Mouse (Mus musculus) regulatory T cell (primary cell): ENCODE data around the gene Prkg1.

Experiments
- in situ Hi-C: fragments of 300-600 bp; cut with MboI, MseI; formaldehyde crosslinking; loops from one replicate; pipeline ENCODE4 v1.15.1; 2025; ENCODE audit warnings: high pct_unique_total_duplicates

Prkg1 gene

GRCm38 (mm10) chr19:31764801-31765340 is at the start of gene Prkg1:
Gene Prkg1 (minus strand): TSS chr19:31765033.
- in situ Hi-C loops = loop anchor here (5.0 to 25.0 kb wide), 2 partner anchors 187 to 928 kb away; no protein-coding TSS in a partner anchor

DNA sequence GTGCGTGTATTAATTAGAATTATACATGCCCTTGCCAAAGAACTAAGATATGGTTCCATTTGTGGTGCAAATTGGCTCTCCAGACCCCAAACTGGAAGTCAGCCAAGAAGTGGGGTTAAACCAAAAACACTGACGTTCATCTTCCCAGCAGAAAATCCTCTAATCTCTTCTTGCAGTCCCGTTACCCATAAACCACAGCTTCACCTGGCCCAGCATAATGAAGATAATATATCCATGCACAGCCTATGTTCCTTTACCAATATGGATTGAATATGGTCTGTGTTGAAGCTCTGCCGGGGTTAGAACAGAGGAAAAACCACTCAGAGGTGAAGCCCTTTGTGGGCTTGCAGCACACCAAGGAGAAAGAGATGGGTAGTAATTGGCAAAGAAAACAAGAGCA is 48.3 kb upstream of the Prkg1 start:
- in situ Hi-C loops = no loop called here

GRCm38 (mm10) chr19:31811371-31811770 is 46.5 kb upstream of the Prkg1 start:
- in situ Hi-C loops = no loop called here

DNA sequence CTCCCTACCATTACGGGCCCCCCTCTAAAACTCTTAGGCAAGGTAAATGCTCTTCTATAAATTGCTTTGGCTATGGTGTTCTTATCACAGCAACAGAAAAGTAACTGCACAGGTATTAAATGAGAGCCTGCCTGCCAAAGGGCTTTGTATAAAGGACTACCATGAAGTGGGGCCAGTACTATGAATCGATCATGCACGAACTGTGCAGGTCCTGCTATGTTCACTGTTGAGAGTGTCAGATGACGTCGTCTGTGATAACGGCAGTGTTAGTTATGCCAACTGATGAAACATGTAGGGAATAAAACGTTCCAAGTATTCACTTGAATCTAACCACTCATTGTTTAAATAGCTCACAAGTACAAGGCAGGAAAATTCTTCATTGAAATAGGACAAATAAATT is 40.6 kb upstream of the Prkg1 start:
- in situ Hi-C loops = no loop called here

DNA sequence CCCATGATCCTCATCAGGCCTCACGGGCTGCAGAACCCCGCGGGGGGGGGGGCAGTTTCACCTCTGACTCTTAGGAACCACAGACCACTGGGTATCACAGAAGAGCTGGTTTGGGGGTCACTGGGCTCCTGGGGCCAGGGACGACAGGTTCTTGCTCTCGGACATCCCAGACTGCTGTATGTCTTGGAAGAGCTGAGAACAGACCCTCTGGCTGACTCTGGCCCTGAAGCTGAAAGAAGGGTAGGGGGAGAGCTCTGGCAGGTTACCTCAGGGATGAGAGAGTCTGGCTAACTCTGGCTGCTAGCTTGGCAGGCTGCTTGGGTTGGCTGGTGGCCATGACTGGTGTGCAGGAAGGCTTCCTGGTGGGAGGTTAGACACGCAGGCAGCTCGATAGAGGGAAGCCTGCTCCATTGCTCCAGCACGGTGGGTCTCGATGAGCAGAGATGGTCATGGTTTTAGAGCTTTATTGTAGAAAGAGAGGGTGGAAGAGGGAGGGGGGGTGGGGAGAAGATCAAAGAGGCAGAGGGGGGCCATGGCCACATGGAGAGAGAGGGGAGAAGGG is 30.7 kb upstream of the Prkg1 start:
- in situ Hi-C loops = no loop called here

DNA sequence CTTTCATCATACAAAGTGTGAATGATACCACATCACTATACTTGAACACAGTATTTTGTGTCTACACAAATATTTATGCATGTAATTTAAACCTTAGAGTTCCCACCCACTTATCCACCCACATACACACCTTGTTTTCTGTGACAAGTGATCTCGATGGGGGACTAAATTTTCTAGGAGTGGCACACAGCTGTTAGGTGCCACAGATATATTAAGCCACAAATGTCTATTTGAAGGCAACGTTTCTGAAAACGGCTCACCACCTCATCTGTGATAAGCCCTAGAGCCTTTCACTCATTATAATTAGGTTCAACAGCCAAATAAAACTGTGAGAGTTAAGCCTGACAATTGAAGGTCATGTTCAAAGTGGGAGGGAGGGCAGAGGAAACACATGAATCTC is 26.9 kb upstream of the Prkg1 start:
- in situ Hi-C loops = no loop called here

- in situ Hi-C loops = no loop called here
These were observed 16.7 kb upstream of the Prkg1 start for GRCm38 (mm10) chr19:31781521-31782018.

DNA sequence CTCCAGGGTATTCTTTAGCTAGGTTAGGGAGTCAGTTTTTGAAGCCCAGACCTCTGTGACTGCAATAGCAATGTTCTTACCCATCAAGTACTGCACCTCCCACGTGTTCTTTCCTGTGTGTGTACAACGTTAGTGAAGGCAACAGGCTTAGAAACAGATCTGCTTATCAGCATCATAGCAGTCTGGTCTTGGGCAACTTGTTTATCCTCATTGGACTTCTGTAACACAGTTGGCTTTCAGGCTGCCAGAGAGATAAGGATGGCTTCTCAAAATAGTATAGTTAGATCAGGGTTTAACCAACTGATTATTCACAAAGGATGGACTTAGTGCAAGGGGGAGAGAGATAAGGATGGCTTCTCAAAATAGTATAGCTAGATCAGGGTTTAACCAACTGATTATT is 16.2 kb upstream of the Prkg1 start:
- in situ Hi-C loops = no loop called here

- in situ Hi-C loops = no loop called here
These were observed 15.4 kb upstream of the Prkg1 start for GRCm38 (mm10) chr19:31780222-31780621.

DNA sequence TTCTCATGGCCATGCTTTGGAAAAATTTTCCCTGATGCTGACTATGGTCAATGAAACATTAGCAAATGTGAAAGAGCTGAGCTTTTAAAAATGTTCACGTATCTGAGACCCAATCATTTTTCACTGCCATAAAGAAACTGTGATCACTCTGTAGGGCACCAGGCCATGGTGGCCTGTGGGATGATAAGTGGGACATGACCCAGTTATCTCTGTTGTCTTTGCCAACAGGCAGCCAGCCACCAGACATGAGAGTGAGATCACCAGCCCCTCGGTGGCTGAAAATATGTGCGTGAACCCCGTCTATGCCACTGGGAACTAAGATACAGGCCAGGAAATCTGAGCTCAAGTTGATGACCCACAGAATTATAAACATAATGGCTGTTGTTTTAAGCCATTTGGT is 14.2 kb upstream of the Prkg1 start:
- in situ Hi-C loops = no loop called here

GRCm38 (mm10) chr19:31767004-31767403 is 2.2 kb upstream of the Prkg1 start:
- in situ Hi-C loops = loop anchor here (25.0 kb wide), 1 partner anchor 930 kb away; no protein-coding TSS in a partner anchor

DNA sequence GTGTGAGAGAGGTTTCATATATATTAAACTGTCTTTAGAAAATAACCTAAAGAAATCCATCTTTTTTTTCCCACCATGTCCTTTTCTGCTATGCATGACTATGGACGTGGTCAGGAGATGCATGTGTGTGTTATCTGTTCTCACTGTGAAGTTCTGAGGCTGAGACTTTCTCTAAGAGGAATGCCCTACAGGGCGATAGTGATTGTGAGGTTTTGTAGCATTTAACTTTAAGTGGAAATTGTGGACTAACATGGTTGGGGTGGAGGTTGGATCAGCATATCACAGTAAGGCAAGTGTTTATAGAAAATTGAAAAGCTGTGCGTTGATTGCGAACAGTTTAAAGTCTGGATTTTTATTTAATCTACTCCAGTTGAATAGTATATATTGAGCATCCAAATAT is 618 bp upstream of the Prkg1 start:
- in situ Hi-C loops = loop anchor here (25.0 kb wide), 1 partner anchor 928 kb away; no protein-coding TSS in a partner anchor

- in situ Hi-C loops = loop anchor here (5.0 to 25.0 kb wide), 2 partner anchors 188 to 927 kb away; no protein-coding TSS in a partner anchor
These were observed 657 bp downstream of the Prkg1 start for GRCm38 (mm10) chr19:31763951-31764800.

DNA sequence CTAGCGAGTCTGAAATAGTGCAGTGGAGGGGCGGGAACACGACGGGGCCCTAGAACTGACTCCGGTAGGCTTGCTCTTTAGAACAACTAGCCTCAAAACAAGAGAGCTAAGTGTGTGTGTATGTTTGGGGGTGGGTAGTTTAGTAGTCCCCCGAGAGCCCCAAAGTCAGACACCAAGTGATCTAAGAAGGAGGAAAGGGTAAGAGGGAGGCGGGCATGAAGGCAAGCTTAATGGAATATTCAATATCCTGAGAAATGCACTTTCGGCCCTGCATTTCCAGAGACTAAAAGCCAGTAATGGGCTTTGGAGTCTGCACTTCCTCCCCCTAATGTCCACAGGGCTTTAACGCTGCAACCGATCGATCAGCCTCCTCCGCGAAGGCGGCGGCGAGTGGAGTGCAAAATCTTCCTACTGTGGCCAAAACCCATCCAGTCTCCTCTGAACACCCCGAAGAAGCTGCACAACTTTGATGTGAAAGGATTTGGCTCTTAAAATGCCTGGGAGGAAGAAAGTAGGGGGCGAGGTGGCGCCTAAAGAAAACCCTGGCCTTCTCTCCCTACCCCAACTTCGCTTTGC is 1.5 kb downstream of the Prkg1 start:
- in situ Hi-C loops = loop anchor here (5.0 to 25.0 kb wide), 2 partner anchors 189 to 926 kb away; no protein-coding TSS in a partner anchor

GRCm38 (mm10) chr19:31762411-31763245 is 2.2 kb downstream of the Prkg1 start:
- in situ Hi-C loops = loop anchor here (5.0 to 25.0 kb wide), 2 partner anchors 190 to 925 kb away; no protein-coding TSS in a partner anchor

DNA sequence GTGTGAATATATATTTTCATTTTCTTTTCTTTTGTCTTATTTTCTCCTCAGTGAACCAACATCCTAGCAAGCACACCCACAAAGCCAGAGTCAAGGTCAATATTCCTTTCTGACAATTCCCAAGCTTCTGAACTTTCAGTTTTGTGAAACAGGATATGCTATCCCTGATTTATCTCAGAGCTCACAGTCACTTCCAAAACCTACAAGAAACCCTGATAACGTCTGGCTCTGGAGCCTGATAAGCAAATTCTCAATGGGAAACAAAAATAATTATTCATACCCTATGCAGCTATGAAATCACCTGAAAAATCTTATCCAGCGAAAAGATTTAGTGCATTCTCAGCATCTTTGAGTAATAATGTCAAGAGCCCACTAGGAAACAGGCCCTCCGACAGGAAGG is 5.0 kb downstream of the Prkg1 start:
- in situ Hi-C loops = loop anchor here (5.0 to 25.0 kb wide), 2 partner anchors 192 to 923 kb away; no protein-coding TSS in a partner anchor

DNA sequence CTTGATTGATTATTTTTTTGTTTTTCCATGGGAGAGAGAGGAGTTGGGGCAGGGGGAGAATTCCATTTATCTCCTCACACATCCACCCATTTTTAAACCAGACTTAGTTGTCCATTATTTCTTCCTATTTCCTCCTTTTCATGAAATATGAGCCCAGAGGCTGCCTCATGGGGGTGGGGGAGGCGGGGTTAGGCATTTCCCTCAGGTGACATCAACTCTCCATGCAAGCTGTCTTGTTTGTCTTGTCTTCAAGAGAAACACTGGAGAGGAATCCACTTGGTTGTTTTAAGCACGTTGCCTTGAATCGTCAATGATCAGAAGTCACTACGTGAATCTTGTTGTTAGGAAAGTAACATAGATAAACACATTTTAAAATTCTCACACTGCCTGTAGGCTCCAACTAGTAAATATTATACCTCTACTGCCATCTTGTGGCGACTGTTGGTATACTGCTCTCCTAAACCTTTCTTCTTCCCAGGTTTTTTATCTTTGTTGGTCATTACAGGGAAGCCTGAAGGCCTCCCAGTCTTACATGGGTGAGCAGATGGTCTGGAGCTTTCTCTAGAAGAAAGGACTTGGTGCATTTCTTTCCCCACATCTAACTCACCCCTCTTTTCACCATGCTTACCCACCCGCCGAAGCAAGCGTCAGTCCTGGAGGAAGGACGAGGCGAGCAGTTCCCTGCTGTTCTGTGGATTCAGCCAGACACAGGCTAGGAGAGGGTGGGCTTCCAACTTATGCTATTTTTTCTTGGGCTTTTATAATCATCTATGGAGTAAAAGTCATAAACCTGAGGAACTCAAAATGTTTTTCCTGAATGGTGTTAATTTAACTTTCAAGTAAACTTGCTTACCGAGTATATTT is 8.7 kb downstream of the Prkg1 start:
- in situ Hi-C loops = loop anchor here (25.0 kb wide), 1 partner anchor 919 kb away; no protein-coding TSS in a partner anchor

- in situ Hi-C loops = loop anchor here (25.0 kb wide), 1 partner anchor 917 kb away; no protein-coding TSS in a partner anchor
These were observed 10.1 kb downstream of the Prkg1 start for GRCm38 (mm10) chr19:31754642-31755287.

DNA sequence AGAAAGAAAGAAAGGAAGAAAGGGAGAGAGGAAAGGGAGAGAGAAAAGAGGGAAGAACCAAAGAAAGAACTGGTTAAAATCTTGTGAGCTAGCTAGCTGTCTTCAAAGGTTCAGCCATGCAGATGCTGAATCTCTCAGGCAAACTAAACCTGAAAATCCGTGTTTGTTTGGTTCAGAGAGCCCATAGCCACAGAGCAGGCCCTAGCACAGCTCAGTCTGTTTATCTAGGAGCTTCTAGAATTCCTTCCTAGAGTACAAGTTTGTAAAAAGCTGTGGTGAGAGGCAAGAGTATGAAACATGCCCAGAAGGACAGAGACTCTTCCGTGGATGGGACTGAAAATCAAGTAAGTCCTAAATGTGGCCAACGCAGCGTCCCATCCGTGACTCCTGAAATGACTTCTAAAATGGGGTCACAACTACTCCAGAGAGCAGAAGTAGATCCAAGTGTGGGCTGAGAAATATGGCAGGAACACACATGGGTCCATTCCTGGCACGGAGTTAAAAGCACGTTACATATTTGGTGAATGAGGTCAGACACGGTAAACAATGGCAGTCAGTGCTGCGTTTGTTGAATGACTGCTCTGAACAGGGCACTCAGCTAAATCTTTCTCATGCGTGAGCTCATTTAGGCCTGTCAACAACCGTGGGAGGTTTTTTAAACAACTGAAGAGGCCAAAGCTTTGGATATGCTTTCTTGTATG is 13.7 kb downstream of the Prkg1 start:
- in situ Hi-C loops = loop anchor here (25.0 kb wide), 1 partner anchor 914 kb away; no protein-coding TSS in a partner anchor
